Mouse (Mus musculus) brain, adult 2 months (tissue): ENCODE measurements around the gene Pcgf3.
A peak's percentile ranks its signal among the peaks of the same experiment; 100 is the strongest.
"Not testable (repeated sequence)": the region's sequence is repeated elsewhere in the genome, so short reads cannot be mapped to it uniquely, and the experiment has no call there.

Source experiments
- DNase-seq: peaks from one replicate; pipeline ENCODE4 v3.0.0; 2011; ENCODE audit warnings: low read depth, low spot score

Gene Pcgf3

DNA sequence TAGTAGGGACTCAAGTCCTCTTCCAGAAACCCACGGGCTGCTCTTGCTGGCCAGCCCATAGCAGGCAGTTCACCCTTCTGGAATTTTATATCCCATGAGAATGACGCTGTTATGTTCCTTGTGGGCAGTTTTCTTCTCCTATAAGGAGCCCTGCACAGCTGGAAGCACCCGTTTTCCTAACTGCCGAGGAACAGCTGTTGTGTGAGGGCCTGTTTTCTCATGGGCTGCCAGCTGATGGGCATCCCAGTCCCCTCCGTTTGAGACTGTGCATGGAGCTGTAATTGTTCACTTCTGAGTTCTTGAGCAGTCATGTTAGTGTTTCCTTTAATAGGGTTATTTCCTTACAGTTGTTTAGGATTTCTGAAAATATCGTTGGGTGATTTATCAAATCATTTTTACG lies 8.6 kb downstream of the Pcgf3 start:
- no peak for DNase-seq

DNA sequence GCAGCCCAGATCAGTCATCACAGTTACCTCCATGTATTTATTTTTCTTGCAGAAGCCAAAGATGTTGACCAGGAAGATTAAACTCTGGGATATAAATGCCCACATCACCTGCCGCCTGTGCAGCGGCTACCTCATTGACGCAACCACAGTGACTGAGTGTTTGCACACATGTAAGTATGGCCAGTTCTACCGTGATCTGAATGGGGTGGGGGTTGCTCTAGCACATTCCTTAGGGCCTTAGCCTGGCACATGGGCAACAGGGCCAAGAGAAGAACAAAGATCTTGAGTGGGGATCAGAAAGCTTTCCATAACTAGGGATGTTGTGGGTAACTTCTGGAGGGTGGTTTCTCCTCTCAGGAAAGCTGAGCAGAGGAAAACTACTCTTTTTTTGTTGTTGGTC lies 12.7 kb downstream of the Pcgf3 start:
- no peak for DNase-seq

DNA sequence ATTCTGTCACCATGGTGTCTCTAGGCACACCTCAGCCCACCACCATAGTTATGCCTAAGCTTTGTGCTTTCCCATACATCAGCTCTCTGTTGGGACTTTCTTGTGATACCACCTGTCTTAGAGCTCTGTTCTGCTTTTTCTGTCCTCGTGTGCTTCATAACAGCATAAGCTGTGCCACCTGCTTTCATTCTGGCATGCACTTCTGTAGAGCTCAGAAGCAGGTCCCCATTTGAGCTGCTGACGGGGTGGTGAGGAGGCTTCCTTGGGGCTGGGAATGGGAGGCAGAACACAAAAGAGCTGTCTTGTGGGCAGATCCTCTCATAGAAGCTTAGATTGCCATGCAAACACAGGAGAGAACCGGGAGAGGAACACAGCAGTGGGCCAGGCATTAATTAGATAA lies 14.9 kb downstream of the Pcgf3 start:
- peak; percentile 69 for DNase-seq

DNA sequence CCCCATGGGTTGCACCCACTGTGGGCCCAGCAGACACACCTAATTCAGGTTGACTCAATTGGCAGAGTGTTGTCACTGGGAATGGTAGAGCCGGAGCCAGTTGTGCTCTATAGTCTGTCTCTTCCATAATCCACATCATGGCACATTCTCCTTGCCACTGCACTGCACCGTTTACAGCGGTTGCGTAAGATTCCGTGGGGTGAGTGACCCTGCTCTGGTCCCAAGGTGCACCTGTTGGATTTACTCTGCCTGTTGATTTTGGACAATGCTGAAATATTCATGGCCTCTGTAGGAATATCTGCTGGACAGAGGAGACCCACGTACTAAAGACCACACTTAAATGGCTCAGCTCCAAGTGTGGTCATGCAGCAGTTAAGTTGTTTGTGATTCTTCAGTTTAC lies 22.0 kb downstream of the Pcgf3 start:
- no peak for DNase-seq

DNA sequence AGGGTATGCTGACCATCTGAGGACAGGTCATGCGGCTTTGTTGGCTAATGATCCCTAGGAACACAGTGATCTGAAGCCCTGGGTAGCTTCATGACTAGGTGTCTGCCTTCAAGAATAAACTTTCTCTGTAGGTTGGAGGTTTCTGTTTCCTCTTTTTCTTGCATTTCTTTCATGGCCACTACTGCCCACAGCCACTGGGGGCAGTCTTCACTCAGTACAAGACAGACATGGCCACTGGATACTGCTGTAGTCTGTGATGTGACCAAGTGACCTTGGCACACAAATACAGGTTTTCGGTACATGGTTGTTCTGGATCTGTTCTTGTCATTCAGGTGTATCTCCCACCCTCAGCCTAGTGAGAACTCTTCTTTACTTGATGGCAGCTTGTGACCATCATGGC lies 24.2 kb downstream of the Pcgf3 start:
- DNase-seq: peak; percentile 52

DNA sequence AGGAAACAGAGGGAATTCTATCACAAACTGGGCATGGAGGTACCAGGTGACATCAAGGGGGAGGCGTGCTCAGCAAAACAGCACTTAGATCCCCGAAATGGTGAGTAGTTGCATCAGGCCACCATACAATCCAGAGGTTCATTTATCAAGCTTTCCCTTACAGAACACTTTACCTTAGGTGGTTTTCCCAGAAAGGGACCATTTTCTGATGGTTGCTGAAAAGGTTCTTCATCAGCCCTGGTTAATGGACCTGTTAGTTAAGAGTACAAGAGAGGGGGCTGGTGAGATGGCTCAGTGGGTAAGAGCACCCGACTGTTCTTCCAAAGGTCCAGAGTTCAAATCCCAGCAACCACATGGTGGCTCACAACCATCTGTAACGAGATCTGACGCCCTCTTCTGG lies 25.1 kb downstream of the Pcgf3 start:
- DNase-seq: not testable (repeated sequence)

DNA sequence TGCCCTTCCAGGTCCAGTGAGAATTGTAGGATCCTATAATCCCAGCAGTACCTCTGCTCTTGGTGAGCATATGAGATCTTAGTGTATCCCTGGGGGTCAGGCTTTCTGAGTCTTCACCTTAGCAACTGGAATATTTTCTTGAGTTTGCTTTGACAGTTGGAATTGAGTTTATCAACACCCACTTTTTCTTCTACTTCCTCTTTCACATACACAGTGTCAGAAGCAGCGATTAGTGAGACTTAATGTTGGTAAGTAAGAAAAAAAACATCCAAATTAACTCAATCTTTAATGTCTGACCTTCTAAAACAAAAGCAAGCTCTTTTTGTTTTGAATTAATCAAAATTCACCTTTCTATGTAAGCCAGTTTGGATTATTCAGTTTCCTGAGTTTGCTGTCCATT lies 40.5 kb downstream of the Pcgf3 start:
- no peak for DNase-seq

DNA sequence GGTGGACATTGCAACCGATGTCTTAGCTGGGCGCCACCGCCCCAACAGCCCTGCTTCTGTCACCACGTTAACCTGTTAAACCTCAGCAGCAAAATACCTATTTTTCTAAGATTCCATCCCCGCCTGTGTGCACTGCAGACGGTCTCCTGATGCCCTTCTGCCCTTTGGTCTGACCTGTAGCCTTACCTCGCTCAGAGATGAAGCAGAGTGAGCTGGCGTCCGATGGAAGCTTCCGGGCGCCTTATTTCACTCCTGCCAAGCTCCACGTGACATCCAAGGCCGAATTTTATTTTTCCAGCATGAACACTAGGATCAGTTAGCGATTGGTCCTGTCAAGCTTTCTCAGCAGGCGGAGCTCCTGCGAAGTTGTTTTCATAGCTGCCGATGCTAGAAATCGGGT lies 41.3 kb downstream of the Pcgf3 start:
- DNase-seq: no peak

DNA sequence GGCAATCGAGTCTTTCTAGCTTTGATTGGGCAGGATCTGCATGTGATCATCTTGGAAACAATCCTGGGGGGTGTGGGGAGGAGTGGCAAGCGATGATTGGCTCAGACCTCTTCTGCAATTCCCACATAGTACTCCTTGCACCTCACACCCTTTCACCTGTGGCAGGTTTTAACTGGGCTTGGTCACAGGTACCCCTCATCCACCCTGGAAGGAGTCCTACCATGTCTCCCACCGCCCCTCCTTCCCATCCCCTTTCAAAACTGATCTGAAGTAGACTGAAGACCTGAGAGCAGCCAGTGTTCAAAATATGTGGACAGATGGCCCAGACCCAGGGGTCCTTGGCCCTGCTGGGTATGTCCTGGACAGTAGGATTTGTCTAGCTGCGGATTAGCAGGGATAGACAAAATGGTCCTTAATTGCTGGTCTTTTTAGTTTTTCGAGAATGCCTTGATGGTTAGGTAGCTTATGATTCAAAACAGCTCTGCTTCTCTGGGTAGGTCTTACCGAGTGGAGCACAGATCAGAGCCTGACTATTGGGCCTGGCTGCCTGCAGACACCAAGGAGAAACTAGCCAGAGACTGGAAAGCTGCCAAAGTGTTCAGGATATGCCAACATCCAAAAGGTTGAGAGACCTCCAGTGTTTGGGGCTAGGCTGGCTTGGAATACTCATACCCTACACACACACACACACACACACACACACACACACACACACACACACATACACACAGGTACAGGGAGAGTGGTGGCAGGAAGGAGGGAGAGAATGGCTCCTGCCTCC lies 54.7 kb downstream of the Pcgf3 start:
- peak; percentile 74 for DNase-seq

DNA sequence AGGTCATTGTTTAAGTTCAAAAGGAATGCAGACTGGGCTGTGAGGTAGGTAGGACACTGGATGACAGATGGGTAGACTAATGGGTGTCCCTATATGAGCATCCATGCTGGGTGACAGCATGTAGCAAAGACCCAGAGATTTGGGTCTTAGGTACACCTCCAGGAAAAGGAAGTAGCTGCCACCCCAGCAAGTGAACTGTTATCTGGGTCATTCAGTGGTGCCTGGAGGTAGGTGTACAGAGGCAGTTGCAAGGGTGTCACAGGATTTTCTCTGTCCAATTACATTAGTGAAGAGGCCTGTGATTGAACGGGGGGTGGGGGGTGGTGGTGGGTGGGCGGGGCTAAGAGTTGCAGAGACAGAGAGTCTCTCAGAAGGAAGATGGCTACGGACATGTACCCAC lies 55.6 kb downstream of the Pcgf3 start:
- no peak for DNase-seq

DNA sequence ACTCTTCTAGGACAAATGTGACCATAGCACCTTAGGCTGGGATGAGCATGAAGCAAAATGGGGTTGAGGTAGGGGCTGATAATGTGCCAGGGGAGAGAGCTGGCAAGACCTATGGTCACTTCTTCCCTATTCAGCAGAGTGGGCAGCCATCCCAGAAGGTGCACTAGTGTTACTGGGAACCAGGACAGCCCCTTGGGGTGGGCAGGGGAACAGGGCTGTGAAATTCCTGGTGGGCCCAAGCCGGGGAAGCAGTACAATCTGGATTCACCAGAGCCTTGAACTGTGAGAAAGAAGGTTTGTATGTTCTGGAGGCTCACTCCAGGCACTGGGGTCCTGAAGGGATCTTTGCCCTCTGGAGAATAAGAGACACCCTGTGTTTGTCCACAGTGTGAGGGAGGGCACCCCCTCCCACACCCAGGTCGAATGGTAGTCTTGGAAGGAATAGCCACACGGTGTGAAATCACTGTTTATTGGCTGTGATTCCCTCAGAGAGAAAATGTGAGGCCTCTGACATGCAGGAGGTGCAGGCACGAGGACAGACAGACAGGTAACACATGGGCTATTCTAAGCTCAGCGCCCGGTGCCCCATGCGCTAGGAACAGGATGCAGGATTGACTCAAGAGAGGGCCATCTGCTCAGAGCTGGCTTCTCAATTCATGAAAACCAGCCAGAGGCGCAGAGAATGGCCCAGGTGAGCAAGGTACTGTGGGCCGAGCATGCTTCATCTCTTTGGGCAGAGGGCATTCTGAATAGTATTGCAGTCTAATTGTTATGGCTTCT lies 57.3 kb downstream of the Pcgf3 start:
- peak; percentile 85 for DNase-seq

DNA sequence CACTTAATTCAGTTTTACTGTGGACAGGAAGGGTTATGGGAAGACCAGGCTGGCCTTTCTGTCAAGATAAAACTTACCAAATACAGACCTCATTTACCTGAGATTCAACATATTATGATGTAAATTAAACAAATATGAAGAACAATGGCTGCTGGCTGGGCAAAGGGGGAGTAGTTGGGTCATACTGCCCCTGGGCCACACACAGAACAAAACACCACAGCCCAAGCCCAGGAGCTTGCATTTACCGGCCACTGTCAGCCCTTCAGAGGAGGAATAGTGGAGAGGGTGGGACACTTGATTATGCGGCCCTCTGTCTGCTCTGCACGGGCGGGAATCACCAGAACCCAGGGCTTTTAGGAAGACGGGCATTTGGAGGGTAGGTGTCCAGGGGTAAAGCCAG lies 57.9 kb downstream of the Pcgf3 start:
- no peak for DNase-seq

DNA sequence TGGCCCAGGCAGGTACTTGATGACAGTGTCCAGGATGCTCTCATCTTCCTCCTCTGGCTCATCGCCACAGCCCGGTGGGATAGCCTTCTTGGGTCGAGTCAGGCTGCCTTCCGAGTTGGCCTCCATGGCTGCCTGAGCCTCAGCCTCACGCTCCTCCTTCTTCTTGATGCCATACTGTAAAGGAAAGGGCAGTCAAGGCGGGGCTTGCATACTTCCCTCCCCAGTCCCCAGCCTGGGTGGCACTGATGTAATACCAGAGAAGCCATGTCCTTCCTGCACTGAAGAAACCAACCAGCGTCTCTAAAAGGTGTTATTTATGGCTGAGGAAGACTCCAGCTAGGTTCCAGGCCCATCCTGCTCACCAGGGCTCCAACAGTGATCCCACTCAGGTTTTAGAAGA lies 59.1 kb downstream of the Pcgf3 start:
- DNase-seq: no peak

DNA sequence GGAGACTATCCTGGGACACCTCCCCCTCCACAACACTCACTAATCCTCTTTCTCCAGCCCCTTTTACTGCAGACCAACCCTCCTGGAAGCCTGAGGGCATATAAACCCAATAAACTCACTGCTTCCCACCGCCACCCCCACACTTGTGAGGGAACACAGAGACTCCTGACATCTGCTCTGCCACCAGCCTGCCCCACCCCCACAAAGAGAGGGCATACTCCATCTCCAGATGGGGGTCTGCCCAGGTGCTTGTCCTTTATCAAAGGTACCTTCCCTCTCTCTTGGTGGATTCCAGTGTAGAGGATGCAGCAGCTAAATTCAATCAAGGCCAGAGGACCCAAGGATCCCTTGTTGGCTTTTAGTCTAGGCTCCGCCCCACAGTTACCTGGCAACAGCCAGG lies 60.0 kb downstream of the Pcgf3 start:
- DNase-seq: no peak

DNA sequence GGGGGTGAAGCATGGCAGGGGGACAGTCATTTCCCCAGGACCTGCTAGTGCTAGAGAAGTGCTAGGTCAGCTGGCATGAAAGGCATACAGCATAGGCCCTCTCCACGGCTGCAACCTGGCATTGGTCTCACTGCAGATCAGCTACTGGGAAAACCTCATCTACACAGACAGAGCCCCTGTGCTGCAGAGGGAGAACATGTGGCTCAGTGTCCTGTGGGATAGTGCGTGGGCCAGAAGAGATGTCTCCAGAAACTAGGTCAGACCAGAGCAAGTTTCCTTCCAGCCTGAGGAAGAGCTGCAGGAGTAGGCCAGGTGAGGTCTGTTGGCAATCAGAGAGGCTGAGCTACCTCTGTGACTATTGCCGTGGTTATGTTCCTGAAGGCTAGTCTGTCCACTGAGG lies 60.9 kb downstream of the Pcgf3 start:
- peak; percentile 62 for DNase-seq

DNA sequence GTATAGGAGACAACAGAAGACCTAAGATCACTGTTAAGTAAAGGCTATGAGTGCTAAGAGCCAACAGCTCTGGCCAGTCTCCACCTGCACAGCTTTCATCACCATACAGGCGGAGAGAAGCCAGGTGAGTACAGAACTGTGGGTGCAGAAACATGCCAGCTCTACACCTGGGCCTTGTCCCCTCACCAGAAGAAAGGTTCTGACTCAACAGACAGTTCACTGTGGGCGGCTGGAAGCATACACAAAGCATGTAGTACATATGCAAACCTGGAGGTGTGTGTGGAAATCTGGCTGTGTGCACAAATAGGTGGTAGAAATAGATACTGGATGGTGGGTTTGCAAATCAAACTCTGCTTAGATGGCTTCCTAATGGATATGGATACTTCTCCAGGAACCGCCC lies 61.6 kb downstream of the Pcgf3 start:
- peak; percentile 40 for DNase-seq

DNA sequence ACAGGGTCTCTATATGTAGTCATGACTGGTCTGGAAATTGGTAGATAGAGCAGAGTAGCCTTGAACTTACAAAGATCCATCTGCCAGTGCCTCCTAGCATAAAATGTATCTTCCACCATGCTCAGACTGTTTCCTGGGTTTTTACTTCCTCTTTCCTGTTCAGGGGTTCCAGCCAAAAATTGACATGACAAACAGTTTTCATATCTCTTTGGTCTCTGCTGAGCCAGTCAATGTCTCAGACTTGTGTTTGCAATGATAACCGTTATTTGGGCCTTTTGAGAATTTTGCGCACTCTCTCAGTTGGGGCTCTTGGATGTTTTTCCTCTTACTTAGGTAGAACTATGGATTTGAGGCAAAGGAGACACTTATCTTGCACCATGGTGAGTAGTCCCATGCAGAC lies 73.2 kb downstream of the Pcgf3 start:
- DNase-seq: no peak

DNA sequence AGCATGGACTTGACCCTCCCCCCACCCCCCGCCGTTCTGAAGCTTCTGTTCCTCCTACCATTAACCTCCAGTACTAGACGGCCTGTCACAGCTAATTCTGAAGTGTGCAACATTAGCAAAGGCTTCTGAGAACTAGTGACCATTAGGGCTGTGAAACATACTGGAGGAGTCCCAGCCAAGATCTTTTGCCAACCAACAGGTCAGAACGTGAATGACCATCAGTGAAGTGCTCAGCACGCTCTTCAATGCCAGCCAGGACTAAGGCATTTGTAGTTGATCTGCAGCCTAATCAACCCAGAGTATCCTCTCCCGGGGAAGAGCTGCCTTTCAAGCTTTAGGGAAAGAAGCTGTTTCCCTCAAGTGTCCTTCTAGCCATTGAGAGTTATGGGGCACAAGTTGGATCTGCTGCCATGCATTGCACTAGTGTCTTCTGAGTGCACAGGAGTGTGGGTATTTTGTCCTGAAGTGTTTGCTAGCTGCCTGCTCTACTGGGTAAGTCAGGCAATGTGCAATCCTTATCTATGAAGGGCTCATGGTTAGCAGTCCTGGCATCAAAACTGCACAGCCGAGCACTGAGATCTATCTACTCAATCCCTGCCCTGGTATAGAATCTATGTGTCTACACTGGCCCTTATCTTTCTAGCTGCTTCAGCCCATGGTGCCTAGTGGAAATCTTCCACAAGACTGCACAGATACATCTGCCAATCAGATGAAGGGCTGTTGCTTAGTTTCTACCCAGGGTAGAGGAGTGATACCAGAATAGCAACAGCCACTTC lies 82.7 kb downstream of the Pcgf3 start:
- peak; percentile 56 for DNase-seq

DNA sequence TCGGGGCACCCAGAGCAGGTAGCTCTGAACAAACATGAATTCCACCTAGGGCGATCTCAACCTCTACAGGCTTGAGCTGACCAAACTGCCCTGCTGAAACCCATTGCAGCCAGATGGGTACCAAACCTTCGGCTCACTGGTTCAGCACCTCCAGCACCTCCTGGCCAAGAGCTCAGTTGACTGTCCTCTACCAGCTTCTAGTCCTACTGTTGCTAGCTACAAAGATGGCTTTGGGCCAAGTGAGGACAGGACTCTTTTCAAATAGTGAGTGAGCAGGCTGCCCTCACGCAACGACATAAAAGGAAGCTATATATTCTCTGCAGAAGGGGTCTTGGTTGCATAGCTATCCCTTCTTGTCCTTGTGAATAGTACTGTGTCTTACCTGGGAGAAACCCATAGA lies 86.6 kb downstream of the Pcgf3 start:
- peak; percentile 28 for DNase-seq

DNA sequence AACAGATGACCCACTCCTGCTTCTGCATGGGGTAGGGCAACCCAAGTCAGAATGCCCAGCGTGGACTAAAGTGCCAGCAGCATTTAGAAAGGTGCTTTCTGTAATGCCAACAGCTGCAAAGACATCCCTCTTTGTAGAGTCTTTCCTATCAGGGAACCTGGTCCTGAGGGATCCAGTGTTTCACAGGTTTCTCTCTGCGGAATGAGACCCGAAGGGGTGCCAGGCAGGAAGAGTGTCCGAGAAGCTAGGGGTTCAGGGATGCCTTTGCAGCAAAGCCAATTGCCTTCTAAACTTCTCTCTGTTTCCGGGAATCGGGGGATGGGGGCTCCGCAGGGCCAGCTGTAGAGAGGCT lies 88.1 kb downstream of the Pcgf3 start:
- peak; percentile 29 for DNase-seq

DNA sequence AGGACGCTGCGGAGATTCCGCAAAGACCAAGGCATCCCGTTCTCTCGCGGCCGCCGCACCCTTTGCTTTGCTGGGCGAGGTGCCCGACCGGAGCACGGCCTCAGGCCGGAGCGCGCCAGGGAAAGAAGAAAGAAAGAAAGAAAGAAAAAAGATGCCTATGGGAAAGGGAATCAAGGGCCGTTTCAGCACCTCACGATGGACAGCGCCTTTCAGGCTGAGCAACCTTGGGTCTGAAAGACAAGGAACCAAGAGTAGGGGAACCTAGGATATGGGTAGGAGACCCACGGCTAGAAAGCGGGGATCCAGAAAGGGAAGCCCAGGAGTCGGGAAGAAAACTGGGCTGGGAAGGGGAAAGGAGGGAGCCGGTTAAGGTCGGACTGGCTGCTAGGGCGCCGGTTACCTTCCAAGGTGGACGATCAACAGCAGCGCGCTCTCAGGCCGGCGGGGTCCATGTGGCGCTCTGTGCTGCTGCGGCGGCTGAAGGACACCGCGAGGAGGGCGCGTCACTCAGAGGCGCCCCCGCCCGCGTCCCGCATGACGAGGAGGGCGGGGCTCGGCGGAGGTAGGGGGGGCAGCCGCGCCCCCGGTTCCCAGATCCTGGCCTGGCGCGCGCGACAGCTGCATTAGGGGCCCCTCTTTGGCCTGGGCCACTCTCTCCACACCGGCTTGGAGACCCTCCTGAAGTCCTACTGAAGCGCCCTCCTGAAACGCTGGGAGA lies 88.6 kb downstream of the Pcgf3 start, which contains the start of gene Cplx1:
Cplx1 (minus strand) TSS at position 536 of the 718 bp plus-strand sequence.
- peak; percentile 88 for DNase-seq

DNA sequence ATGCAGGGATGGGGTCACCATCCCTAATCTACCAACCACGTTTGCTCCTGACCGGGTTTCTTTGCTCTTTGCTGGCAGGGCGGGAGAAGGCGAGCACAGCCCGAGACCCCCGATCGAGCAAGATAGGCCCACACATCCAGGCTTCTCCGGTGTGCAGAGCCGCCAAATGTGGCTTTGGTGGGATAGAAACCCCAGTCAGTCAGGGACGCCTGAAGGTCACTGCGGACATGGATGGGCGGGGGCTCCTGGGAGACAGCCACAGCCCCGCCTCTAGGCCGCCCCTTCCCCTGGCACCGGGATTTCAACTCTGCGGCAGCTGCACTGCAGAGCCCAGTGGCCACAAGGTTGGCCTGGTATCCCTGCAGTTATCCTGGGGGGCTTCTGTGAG lies 89.2 kb downstream of the Pcgf3 start:
- DNase-seq: no peak
